Mouse (Mus musculus) forebrain, embryonic 14.5 days (tissue): ENCODE results near the gene Wdr26. TPM values are rescaled to one million over a fixed set of nuclear protein-coding genes. Genes with fewer than 3 reads are reported as not detected.

Experiments used
- ATAC-seq: fragments of 200-750 bp; cut with Nextera tagmentation; 2 replicates; pipeline ENCODE4 v1.8.0; 2017; ENCODE audit warnings: mild to moderate bottlenecking, moderate library complexity
- DNase-seq: peaks from one replicate; pipeline ENCODE4 v3.0.0-alpha.2; 2015; ENCODE audit warnings: low spot score
- H3K27ac ChIP-seq: fragments of 300-500 bp; sonication (generic); 2 replicates; pipeline ENCODE4 v1.5.1; 2014; ENCODE audit warnings: low read depth, mild to moderate bottlenecking, control low read depth, low read length, moderate library complexity
- H3K27me3 ChIP-seq: fragments of 300-500 bp; sonication (generic); replicated peaks from 2 replicates; pipeline ENCODE4 v1.6.1; 2014; ENCODE audit warnings: low read length, control low read depth, mixed read lengths; ENCODE audit not compliant: control insufficient read depth, insufficient read depth
- H3K36me3 ChIP-seq: fragments of 300-500 bp; sonication (generic); 2 replicates; pipeline ENCODE4 v1.6.1; 2014; ENCODE audit warnings: low read length, control low read depth; ENCODE audit not compliant: control insufficient read depth, insufficient read depth
- H3K4me1 ChIP-seq: fragments of 300-500 bp; sonication (generic); 2 replicates; pipeline ENCODE4 v1.6.1; 2014; ENCODE audit warnings: antibody characterized with exemption, low read length, control low read depth; ENCODE audit not compliant: control insufficient read depth, insufficient read depth
- H3K4me2 ChIP-seq: fragments of 300-500 bp; sonication (generic); 2 replicates; pipeline ENCODE4 v1.6.1; 2014; ENCODE audit warnings: mild to moderate bottlenecking, control low read depth, low read length
- H3K4me3 ChIP-seq: fragments of 300-500 bp; sonication (generic); 2 replicates; pipeline ENCODE4 v1.5.1; 2014; ENCODE audit warnings: low read depth, low read length, control low read depth
- H3K9ac ChIP-seq: fragments of 300-500 bp; sonication (generic); 2 replicates; pipeline ENCODE4 v1.6.1; 2014; ENCODE audit warnings: mild to moderate bottlenecking, low read length, control low read depth, moderate library complexity
- H3K9me3 ChIP-seq: fragments of 300-500 bp; sonication (generic); replicated peaks from 2 replicates; pipeline ENCODE4 v1.6.1; 2016; ENCODE audit warnings: low read length, control low read depth, mixed read lengths; ENCODE audit not compliant: control insufficient read depth
- WGBS: fragments of 180-500 bp; shearing (Covaris S2); extraction: QIAGEN DNeasy Blood & Tissue Kit; methylation state at CpG from one replicate; pipeline ENCODE4 v1.1.7; 2014; 5-methylcytosine and 5-hydroxymethylcytosine counted together
- polyA plus RNA-seq: library from polyadenylated mRNA; unstranded; fragments of >200 nt; fragmentation: Nextera tagmentation; extraction: Ambion mirVana; gene quantifications from 2 replicates; pipeline ENCODE4 v1.2.1, GENCODE M21; 2014

Gene Wdr26
- polyA plus RNA-seq, 1 experiment from 2014 or later: 38.0 TPM

GRCm38 (mm10) chr1:181167816-181168215 is 44.0 kb downstream of the Wdr26 start:
- H3K4me3 ChIP-seq: no peak overlapping the region
- 75% methylated on average over 2 of the region's 2 CpGs for WGBS
- peaks cover 74% of the 10 kb centered on the region for H3K36me3 ChIP-seq
- no peaks in the 10 kb centered on the region for H3K4me1 ChIP-seq
- no peak overlapping the region for H3K9ac ChIP-seq
- H3K27ac ChIP-seq: no peak overlapping the region
- no peaks in the 10 kb centered on the region for H3K27me3 ChIP-seq
- no peak overlapping the region for H3K4me2 ChIP-seq
- no peak for ATAC-seq
- no peaks in the 10 kb centered on the region for H3K9me3 ChIP-seq
- DNase-seq: no peak

GRCm38 (mm10) chr1:181151541-181151940 is 60.3 kb downstream of the Wdr26 start:
- H3K4me3 ChIP-seq: peak overlapping the region; percentile 94
- H3K9ac ChIP-seq: peak overlapping the region; percentile 93
- WGBS: 35% methylated on average over 5 of the region's 5 CpGs
- peaks cover 25% of the 10 kb centered on the region for H3K36me3 ChIP-seq
- no peak for ATAC-seq
- H3K27me3 ChIP-seq: no peaks in the 10 kb centered on the region
- peak overlapping the region; percentile 71 for H3K4me2 ChIP-seq
- peaks cover 11% of the 10 kb centered on the region for H3K4me1 ChIP-seq
- H3K9me3 ChIP-seq: no peaks in the 10 kb centered on the region
- DNase-seq: peak; percentile 16
- peak overlapping the region; percentile 94; the same call in 1 of the 2 replicates for H3K27ac ChIP-seq

GRCm38 (mm10) chr1:181150827-181151534 is 60.8 kb downstream of the Wdr26 start:
- Histone ChIP-seq H3K9me3 (no peaks in the 10 kb centered on the region), H3K4me2 (peak overlapping the region; percentile 71), H3K27me3 (no peaks in the 10 kb centered on the region), H3K9ac (peak overlapping the region; percentile 93), H3K4me1 (peaks cover 11% of the 10 kb centered on the region), H3K36me3 (peaks cover 21% of the 10 kb centered on the region), H3K4me3 (peak overlapping the region; percentile 94), H3K27ac (peak overlapping the region; percentile 94)
- DNase-seq: peak; percentile 96
- WGBS: under 1% methylated on average over 40 of the region's 59 CpGs
- ATAC-seq: peak; percentile 94

GRCm38 (mm10) chr1:181150431-181150826 is 61.4 kb downstream of the Wdr26 start:
- ATAC-seq (peak; percentile 43; the same call in 1 of the 2 replicates), DNase-seq (no peak)
- no peak overlapping the region for H3K4me2 ChIP-seq
- 70% methylated on average over 3 of the region's 3 CpGs for WGBS
- no peaks in the 10 kb centered on the region for H3K9me3 ChIP-seq
- no peak overlapping the region for H3K27ac ChIP-seq
- H3K36me3 ChIP-seq: peaks cover 15% of the 10 kb centered on the region
- no peaks in the 10 kb centered on the region for H3K27me3 ChIP-seq
- H3K4me3 ChIP-seq: peak overlapping the region; percentile 94; the same call in 1 of the 2 replicates
- H3K4me1 ChIP-seq: peaks cover 11% of the 10 kb centered on the region
- H3K9ac ChIP-seq: no peak overlapping the region

GRCm38 (mm10) chr1:181149373-181150017 is 62.3 kb downstream of the Wdr26 start:
- DNase-seq (no peak), ATAC-seq (no peak)
- Histone ChIP-seq H3K27ac (no peak overlapping the region), H3K4me3 (no peak overlapping the region), H3K9me3 (no peaks in the 10 kb centered on the region), H3K36me3 (peaks cover 6% of the 10 kb centered on the region), H3K27me3 (no peaks in the 10 kb centered on the region), H3K9ac (no peak overlapping the region), H3K4me2 (no peak overlapping the region), H3K4me1 (peaks cover 16% of the 10 kb centered on the region)
- 78% methylated on average over 3 of the region's 3 CpGs for WGBS

GRCm38 (mm10) chr1:181148540-181148939 is 63.3 kb downstream of the Wdr26 start:
- 73% methylated on average over 5 of the region's 5 CpGs for WGBS
- H3K4me2 ChIP-seq: no peak overlapping the region
- no peak overlapping the region for H3K9ac ChIP-seq
- H3K27me3 ChIP-seq: no peaks in the 10 kb centered on the region
- DNase-seq: no peak
- ATAC-seq: no peak
- no peaks in the 10 kb centered on the region for H3K9me3 ChIP-seq
- H3K4me1 ChIP-seq: peaks cover 16% of the 10 kb centered on the region
- no peak overlapping the region for H3K27ac ChIP-seq
- H3K4me3 ChIP-seq: no peak overlapping the region
- H3K36me3 ChIP-seq: no peaks in the 10 kb centered on the region

- H3K36me3 ChIP-seq: peaks cover 9% of the 10 kb centered on the region; the same call in 1 of the 2 replicates
- H3K4me2 ChIP-seq: no peak overlapping the region
- H3K9me3 ChIP-seq: no peaks in the 10 kb centered on the region
- peaks cover 10% of the 10 kb centered on the region for H3K4me1 ChIP-seq
- DNase-seq: no peak
- no peak overlapping the region for H3K9ac ChIP-seq
- 89% methylated on average over 2 of the region's 2 CpGs for WGBS
- ATAC-seq: no peak
- no peaks in the 10 kb centered on the region for H3K27me3 ChIP-seq
- H3K4me3 ChIP-seq: no peak overlapping the region
- H3K27ac ChIP-seq: no peak overlapping the region
Observed at GRCm38 (mm10) chr1:181146187-181146586, 65.6 kb downstream of the Wdr26 start.

- no peak overlapping the region for H3K27ac ChIP-seq
- H3K9me3 ChIP-seq: no peaks in the 10 kb centered on the region
- whole genome bisulfite sequencing: 11% methylated on average over 12 of the region's 12 CpGs
- peak; percentile 2 for DNase-seq
- H3K4me3 ChIP-seq: peak overlapping the region; percentile 76
- H3K9ac ChIP-seq: peak overlapping the region; percentile 81
- peak overlapping the region; percentile 72 for H3K4me2 ChIP-seq
- no peak for ATAC-seq
- no peaks in the 10 kb centered on the region for H3K27me3 ChIP-seq
- peaks cover 17% of the 10 kb centered on the region for H3K36me3 ChIP-seq
- H3K4me1 ChIP-seq: peaks cover 10% of the 10 kb centered on the region
Observed at GRCm38 (mm10) chr1:181144966-181145365, 66.8 kb downstream of the Wdr26 start.
